Mouse (Mus musculus) cerebellum, adult 2 months (tissue): Measurements from ENCODE around the gene Mospd2. TPM values are rescaled to one million over a fixed set of nuclear protein-coding genes. Genes with fewer than 3 reads are reported as not detected.

Experiments
- DNase-seq, 2 experiments: peaks; one replicate each; pipeline ENCODE4 v3.0.0; 2021
- H3K27ac ChIP-seq: fragments of 200-500 bp; 2 replicates; pipeline ENCODE4 v1.5.1; 2012; ENCODE audit warnings: low read length, control low read depth, inconsistent platforms; ENCODE audit not compliant: insufficient read depth
- H3K27me3 ChIP-seq: fragments of 200-500 bp; 2 replicates; pipeline ENCODE4 v1.6.1; 2012; ENCODE audit warnings: inconsistent platforms, mild to moderate bottlenecking, low read length, moderate library complexity; ENCODE audit not compliant: control insufficient read depth, insufficient read depth
- H3K4me1 ChIP-seq: fragments of 200-500 bp; 2 replicates; pipeline ENCODE4 v1.6.1; 2011; ENCODE audit warnings: low read length; ENCODE audit not compliant: control insufficient read depth, insufficient read depth
- H3K4me3 ChIP-seq: fragments of 200-500 bp; replicated peaks from 2 replicates; pipeline ENCODE3; 2011; ENCODE audit warnings: mild to moderate bottlenecking, low read depth, low read length, control low read depth; ENCODE audit not compliant: insufficient read depth
- CTCF ChIP-seq: fragments of 200-500 bp; IDR thresholded peaks from 2 replicates; pipeline ENCODE4 v1.5.1; 2011; ENCODE audit warnings: low read depth, mild to moderate bottlenecking, control low read depth, low read length, moderate library complexity, borderline replicate concordance; ENCODE audit not compliant: insufficient read depth
- POLR2A ChIP-seq: fragments of 200-500 bp; IDR thresholded peaks from 2 replicates; pipeline ENCODE4 v1.6.1; 2011; ENCODE audit warnings: low read length, control low read depth, borderline replicate concordance; ENCODE audit not compliant: insufficient read depth
- WGBS: fragments of 180-500 bp; shearing (Covaris S2); methylation state at CpG from one replicate; pipeline ENCODE4 v1.1.7; 2018; 5-methylcytosine and 5-hydroxymethylcytosine counted together
- polyA plus RNA-seq: library from polyadenylated mRNA; depleted of rRNA; stranded (reverse); fragments of >200 nt; gene quantifications from 2 replicates; pipeline ENCODE4 v1.2.3, GENCODE M21; 2012; rRNA removed

The Mospd2 gene
- polyA plus RNA-seq = 13.1 and 14.2 TPM in 2 replicates

DNA sequence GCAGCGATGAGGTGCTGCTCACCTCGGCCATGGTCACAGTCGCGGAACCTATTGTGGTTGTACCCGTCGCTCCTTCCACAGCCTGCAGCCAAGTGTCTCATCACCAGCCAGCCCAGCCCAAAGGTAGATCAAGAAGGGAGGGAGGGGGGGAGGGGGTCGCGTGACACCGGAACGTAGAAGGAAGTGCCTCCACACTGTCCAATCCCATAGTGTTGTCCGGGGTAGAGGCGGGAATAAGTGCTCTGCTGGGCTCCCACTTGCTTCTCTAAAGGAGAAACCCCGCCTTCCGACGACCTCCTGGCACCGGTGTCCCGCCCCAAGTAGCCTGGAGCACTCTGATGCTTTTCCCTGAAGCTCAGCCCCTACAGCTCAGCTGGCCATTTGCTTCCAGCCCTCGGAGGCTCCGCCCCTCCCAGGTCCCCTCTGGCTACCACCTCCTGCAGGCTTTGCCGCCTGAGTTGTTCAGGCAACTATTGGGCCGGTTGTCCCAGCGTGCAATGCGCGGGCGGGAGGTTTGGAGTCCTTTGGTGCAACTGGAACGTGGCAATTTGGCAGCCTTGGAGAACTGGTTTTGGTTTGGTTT, at the start of gene Mospd2, which contains the start of gene Fancb:
TSS of gene Mospd2 (minus strand) at position 183 of the 583 bp plus-strand sequence.
TSS of gene Fancb (plus strand) at position 400 of the 583 bp plus-strand sequence.
- peak within 1 kb of the TSS; percentile 99 for H3K4me3 ChIP-seq
- peak; percentile 87 to 94 for DNase-seq
- TF ChIP-seq POLR2A (peak; percentile 60), CTCF (no peak)
- H3K4me1 ChIP-seq = no peaks in the 10 kb centered on the region
- H3K27me3 ChIP-seq = no peaks in the 10 kb centered on the region
- H3K27ac ChIP-seq = peak within 1 kb of the TSS; percentile 90
- 2% methylated on average over 25 of the region's 26 CpGs for WGBS

DNA sequence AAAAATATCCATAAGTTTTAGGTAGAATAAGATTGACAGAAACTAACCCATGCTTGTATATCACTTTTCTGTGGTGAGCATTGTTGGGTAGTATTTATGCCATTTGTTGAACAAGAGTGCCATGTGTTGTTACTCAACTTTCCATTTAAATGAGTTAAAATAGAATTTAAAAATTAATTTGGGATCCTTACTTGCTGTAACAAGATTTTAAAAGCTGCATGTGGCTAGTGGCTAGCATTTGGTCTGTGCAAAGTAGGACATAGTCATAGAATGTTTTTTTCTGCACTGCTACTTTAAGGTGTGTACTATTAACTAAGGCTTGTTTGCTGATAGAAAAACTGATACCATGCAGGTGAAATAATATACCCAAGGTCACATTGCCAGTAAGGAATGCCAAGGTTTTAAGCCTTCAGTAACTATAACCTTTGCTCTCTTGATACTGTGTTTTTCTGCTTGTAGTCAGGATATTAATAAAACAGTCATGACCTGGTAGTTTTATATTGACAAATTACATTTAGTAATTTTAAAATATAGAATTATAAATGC, 24.7 kb upstream of the Mospd2 start, which contains the start of gene Gm17604:
TSS of gene Gm17604 (minus strand) at position 51 of the 546 bp plus-strand sequence.
- TF ChIP-seq CTCF (no peak), POLR2A (no peak)

DNA sequence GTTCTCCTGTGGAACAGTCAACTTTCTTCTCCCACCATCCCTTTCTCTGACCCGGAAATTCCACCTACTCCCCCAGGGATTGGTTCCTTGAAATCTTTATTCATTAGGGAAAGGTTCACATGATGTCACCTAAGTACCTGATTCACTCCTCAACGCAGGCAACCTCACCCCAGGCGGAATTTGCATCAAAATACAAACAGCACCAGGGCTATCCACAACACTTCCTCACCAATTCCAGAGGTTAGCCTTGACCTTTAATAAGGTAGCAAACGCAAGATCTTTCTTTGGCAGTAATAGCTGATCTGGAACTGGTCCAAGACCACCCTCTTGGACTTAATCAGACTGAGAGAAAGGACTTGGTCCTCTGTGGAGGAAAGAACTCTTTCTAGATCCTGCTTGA, 23.0 kb upstream of the Mospd2 start:
- DNase-seq = no peak
- no peak for TF ChIP-seq POLR2A
- TF ChIP-seq CTCF = no peak
- WGBS = 41% methylated on average over 4 of the region's 4 CpGs
- Histone ChIP-seq H3K27me3 (no peaks in the 10 kb centered on the region), H3K4me1 (no peaks in the 10 kb centered on the region), H3K27ac (no peak overlapping the region), H3K4me3 (no peak overlapping the region)

More for the DNA sequence above, 24.7 kb upstream of the Mospd2 start, which contains the start of gene Gm17604:
- H3K4me1 ChIP-seq = no peaks in the 10 kb centered on the region
- H3K4me3 ChIP-seq = no peak within 1 kb of the TSS
- no peak within 1 kb of the TSS for H3K27ac ChIP-seq
- no peaks in the 10 kb centered on the region for H3K27me3 ChIP-seq
- no peak for DNase-seq

DNA sequence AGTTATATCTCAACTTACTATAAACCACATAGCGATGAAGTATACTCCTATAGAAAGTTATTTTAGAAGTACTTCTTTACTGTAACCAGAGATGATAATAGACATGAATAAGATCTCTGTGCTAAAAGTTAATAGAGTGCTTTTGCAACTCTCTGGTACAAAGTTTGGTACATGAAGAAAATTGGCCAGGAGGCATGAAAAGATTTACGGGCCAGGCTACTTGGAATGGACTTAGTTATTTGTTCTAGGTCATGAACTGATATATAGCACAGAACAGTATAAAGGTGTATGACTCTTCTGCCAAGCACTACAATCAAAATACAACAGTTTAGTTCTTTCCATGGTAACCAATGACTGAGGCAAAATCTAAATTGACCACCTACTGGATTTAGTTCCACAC, 1.3 kb downstream of the Mospd2 start:
- H3K4me3 ChIP-seq = no peak overlapping the region
- WGBS = 83% methylated on average over 2 of the region's 2 CpGs
- no peak overlapping the region for H3K27ac ChIP-seq
- no peaks in the 10 kb centered on the region for H3K4me1 ChIP-seq
- no peak for DNase-seq
- H3K27me3 ChIP-seq = no peaks in the 10 kb centered on the region
- TF ChIP-seq CTCF (no peak), POLR2A (no peak)

DNA sequence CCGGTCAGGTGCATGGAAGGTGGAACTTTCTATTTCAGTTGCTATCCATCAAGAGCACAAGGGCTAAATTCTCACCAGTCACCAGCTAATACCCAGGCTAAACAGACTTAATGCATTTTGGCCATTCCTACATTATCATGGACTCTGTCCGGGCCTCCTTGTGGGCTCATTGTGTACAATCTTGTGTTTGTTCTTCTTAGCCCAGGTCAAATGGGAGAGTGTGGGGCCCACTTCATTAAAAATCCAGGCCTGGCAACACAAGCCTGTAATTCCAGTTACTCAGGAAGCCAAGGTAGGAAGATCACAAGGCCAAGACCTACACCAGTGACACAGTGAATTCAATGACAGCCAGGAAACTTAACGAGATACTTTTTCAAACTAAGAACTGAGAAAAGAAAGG, 9.0 kb downstream of the Mospd2 start:
- no peaks in the 10 kb centered on the region for H3K4me1 ChIP-seq
- H3K27me3 ChIP-seq = no peaks in the 10 kb centered on the region
- 90% methylated on average over 3 of the region's 3 CpGs for WGBS
- DNase-seq = no peak
- H3K4me3 ChIP-seq = no peak overlapping the region
- no peak for TF ChIP-seq POLR2A
- no peak for TF ChIP-seq CTCF
- H3K27ac ChIP-seq = no peak overlapping the region

DNA sequence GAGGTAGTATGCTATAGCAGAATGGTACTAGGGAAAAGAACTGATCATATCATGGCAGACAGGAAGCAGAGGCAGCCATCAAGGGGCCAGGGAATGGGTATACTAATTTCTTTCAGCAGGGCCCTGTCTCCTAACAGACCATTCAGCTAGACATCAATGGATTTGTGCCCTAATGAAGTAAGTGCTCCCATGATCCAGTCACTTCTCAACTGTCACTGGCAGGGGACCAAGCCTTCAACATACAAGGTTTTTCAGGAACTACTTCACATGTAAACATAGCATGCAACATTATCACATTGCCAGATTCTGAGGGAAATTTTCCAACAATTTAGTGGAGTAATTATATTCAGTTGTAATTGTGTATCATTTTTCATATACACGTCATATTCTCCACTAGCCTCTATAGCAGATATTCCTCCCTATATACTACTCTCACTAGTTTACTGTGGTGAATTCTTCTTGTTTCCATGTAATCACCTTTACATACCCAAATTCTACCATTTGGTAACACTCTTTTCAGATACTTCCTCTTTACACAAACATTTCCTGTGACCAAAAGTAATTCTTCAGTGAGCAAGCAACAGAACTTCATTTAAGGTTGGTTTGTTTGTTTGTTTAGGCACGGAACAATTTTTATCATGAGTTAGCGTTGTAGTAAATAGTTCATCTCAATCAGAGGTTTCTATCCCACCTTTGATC, 14.3 kb downstream of the Mospd2 start:
- TF ChIP-seq CTCF (no peak), POLR2A (no peak)
- 0 out of 2 replicates have a peak, but pooled peaks cover 2% of the 10 kb centered on the region for H3K4me1 ChIP-seq
- no peak overlapping the region for H3K4me3 ChIP-seq

DNA sequence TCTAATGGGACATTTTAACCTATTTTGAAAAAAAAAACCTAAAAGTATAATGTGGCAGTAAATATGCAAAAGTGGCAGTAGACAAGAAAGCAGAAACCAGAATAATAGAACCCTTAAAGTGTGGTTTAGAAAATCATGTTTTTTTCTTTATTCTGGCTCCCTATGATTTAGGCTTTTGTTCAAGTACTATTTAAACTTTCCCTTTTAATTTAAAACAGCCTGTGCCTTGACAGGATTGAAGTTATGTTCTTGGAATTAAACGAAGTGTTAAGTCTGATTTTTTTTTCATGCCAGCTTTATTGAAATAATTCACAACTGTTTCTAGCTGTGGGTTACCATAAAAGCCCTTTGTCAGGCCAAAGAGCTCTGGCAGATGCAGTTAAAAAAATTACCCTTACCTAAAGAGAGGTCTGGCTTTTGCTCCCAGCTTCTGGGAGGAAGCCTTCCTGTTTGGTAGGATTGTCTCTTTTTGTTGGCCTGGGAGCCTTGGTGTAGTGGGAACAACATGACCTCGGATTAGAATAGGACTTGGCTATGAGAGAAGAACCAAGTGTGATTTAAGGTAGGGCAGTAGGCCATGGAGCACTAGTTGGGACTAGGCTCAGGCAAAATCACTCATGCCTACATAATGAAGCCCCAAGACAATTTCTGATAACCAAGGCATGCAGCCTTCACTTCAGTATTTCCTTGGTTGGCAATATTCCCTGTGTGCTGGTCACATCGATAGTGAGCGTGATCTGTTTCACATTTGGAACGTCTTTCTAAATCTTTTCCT, 27.4 kb downstream of the Mospd2 start:
- H3K27me3 ChIP-seq = no peaks in the 10 kb centered on the region
- WGBS = 68% methylated on average over 5 of the region's 5 CpGs
- H3K4me1 ChIP-seq = no peaks in the 10 kb centered on the region
- no peak overlapping the region for H3K27ac ChIP-seq
- DNase-seq = no peak
- TF ChIP-seq CTCF = no peak
- no peak for TF ChIP-seq POLR2A
- no peak overlapping the region for H3K4me3 ChIP-seq

More for the DNA sequence above, 14.3 kb downstream of the Mospd2 start:
- no peak overlapping the region for H3K27ac ChIP-seq
- WGBS = 94% methylated on average over 3 of the region's 3 CpGs
- H3K27me3 ChIP-seq = no peaks in the 10 kb centered on the region
- DNase-seq = no peak
